Mouse (Mus musculus): Measurements from ENCODE around the gene Fibcd1. TPM values are rescaled to one million over a fixed set of nuclear protein-coding genes. Genes with fewer than 3 reads are reported as not detected.

Gene Fibcd1
- total and polyA plus RNA-seq, 3 experiments: not detected

GRCm38 (mm10) chr2:31788227-31788626 lies 57.6 kb downstream of the Fibcd1 start:
- H3K27ac ChIP-seq (ENCODE audit: control insufficient read depth, low read depth, low read length): no peak overlapping the region
- H3K27me3 ChIP-seq (ENCODE audit: control insufficient read depth in 1 of 2, insufficient read depth in 2 of 2, low read length in 2 of 2): no peaks in the 10 kb centered on the region
- no peaks in the 10 kb centered on the region for H3K9me3 ChIP-seq (replicated peaks; ENCODE audit: insufficient read depth, low read length)
- H3K79me2 ChIP-seq (ENCODE audit: control insufficient read depth, insufficient read depth, low read length, poor library complexity): no peaks in the 10 kb centered on the region
- H3K36me3 ChIP-seq (ENCODE audit: control insufficient read depth in 1 of 2, insufficient read depth in 2 of 2, low read length in 2 of 2): no peaks in the 10 kb centered on the region; a peak in 1 of 4 replicates
- H3K4me3 ChIP-seq (ENCODE audit: control insufficient read depth in 1 of 2, insufficient read depth in 1 of 2, low read depth in 2 of 2, low read length in 2 of 2): no peak overlapping the region
- no peaks in the 10 kb centered on the region for H3K4me1 ChIP-seq (ENCODE audit: control insufficient read depth in 1 of 2, insufficient read depth in 2 of 2, low read length in 2 of 2)
- no peak overlapping the region for H3K9ac ChIP-seq (ENCODE audit: control insufficient read depth, low read depth, low read length, poor library complexity, severe bottlenecking)
- peak; percentile 23 for DNase-seq (ENCODE audit: low read depth, low spot score)
- TF ChIP-seq GABPA (IDR thresholded peaks at IDR 0.05; ENCODE audit: low read depth, low read length): no peak
- TF ChIP-seq RAD21 (IDR thresholded peaks at IDR 0.05; ENCODE audit: low read depth, low read length): peak; percentile 14; the same call in 1 of the 2 replicates
- TF ChIP-seq CTCF (IDR thresholded peaks at IDR 0.05 in 2 of 3, conservative IDR thresholded peaks at IDR 0.05 in 1 of 3; ENCODE audit: control insufficient read depth in 1 of 3, insufficient read depth in 1 of 3, low read depth in 2 of 3, low read length in 3 of 3, poor library complexity in 1 of 3, severe bottlenecking in 1 of 3): peak in 1 of 3 experiments; percentile 43; a peak in 3 of 6 replicates
- TF ChIP-seq TAL1 (IDR thresholded peaks at IDR 0.05; ENCODE audit: low read length): no peak
- no peak for TF ChIP-seq MEF2A (IDR thresholded peaks at IDR 0.05; ENCODE audit: extremely low read depth, insufficient replicate concordance, low read depth, low read length, poor library complexity, severe bottlenecking)
- TF ChIP-seq GATA1 (IDR thresholded peaks at IDR 0.05; ENCODE audit: low read depth, low read length): no peak
- no peak for TF ChIP-seq TBP (IDR thresholded peaks at IDR 0.05; ENCODE audit: low read depth, low read length)
- no peak for TF ChIP-seq E2F4 (IDR thresholded peaks at IDR 0.05; ENCODE audit: borderline replicate concordance, low read depth, low read length)
- TF ChIP-seq ELF1 (IDR thresholded peaks at IDR 0.05; ENCODE audit: low read depth, low read length): no peak
- no peak for TF ChIP-seq HCFC1 (IDR thresholded peaks at IDR 0.05; ENCODE audit: low read depth, low read length)
- TF ChIP-seq TCF12 (IDR thresholded peaks at IDR 0.05; ENCODE audit: low read depth, low read length): no peak

GRCm38 (mm10) chr2:31787029-31787428 lies 58.8 kb downstream of the Fibcd1 start:
- H3K9ac ChIP-seq (ENCODE audit: control insufficient read depth, low read depth, low read length, poor library complexity, severe bottlenecking): no peak overlapping the region
- peak; percentile 78 for DNase-seq (ENCODE audit: low read depth, low spot score)

More at GRCm38 (mm10) chr2:31787029-31787428, 58.8 kb downstream of the Fibcd1 start:
- H3K27ac ChIP-seq (ENCODE audit: control insufficient read depth, low read depth, low read length): no peak overlapping the region
- no peak overlapping the region for H3K4me3 ChIP-seq (ENCODE audit: control insufficient read depth in 1 of 2, insufficient read depth in 1 of 2, low read depth in 2 of 2, low read length in 2 of 2)
- no peaks in the 10 kb centered on the region for H3K4me1 ChIP-seq (ENCODE audit: control insufficient read depth in 1 of 2, insufficient read depth in 2 of 2, low read length in 2 of 2)
- H3K9me3 ChIP-seq (replicated peaks; ENCODE audit: insufficient read depth, low read length): no peaks in the 10 kb centered on the region
- no peaks in the 10 kb centered on the region for H3K27me3 ChIP-seq (ENCODE audit: control insufficient read depth in 1 of 2, insufficient read depth in 2 of 2, low read length in 2 of 2)
- H3K79me2 ChIP-seq (ENCODE audit: control insufficient read depth, insufficient read depth, low read length, poor library complexity): no peaks in the 10 kb centered on the region
- TF ChIP-seq POLR2AphosphoS5 (IDR thresholded peaks at IDR 0.05; ENCODE audit: borderline replicate concordance, low read depth, low read length) (no peak), USF1 (IDR thresholded peaks at IDR 0.05; ENCODE audit: low read depth, low read length) (no peak), KAT2A (conservative IDR thresholded peaks at IDR 0.05; ENCODE audit: low read depth, low read length) (no peak), CHD1 (IDR thresholded peaks at IDR 0.05; ENCODE audit: low read depth, low read length) (no peak), MAZ (IDR thresholded peaks at IDR 0.05; ENCODE audit: low read depth, low read length) (0 out of 2 replicates have a peak, but pooled peaks have one; percentile 33), RAD21 (IDR thresholded peaks at IDR 0.05; ENCODE audit: low read depth, low read length) (peak; percentile 14; the same call in 1 of the 2 replicates), NRF1 (IDR thresholded peaks at IDR 0.05; ENCODE audit: insufficient read depth, low read depth, low read length, poor library complexity, severe bottlenecking) (no peak), POLR2AphosphoS2 (IDR thresholded peaks at IDR 0.05; ENCODE audit: low read length) (no peak), CTCF (IDR thresholded peaks at IDR 0.05 in 2 of 3, conservative IDR thresholded peaks at IDR 0.05 in 1 of 3; ENCODE audit: control insufficient read depth in 1 of 3, insufficient read depth in 1 of 3, low read depth in 2 of 3, low read length in 3 of 3, poor library complexity in 1 of 3, severe bottlenecking in 1 of 3) (peak; percentile 86 to 94 (median 92)), ZC3H11A (IDR thresholded peaks at IDR 0.05; ENCODE audit: low read depth, low read length) (0 out of 2 replicates have a peak, but pooled peaks have one; percentile 6), SMC3 (IDR thresholded peaks at IDR 0.05; ENCODE audit: low read depth, low read length) (peak; percentile 66)
- H3K36me3 ChIP-seq (ENCODE audit: control insufficient read depth in 1 of 2, insufficient read depth in 2 of 2, low read length in 2 of 2): no peaks in the 10 kb centered on the region; a peak in 1 of 4 replicates

Data from MEL (cell line).